Mouse (Mus musculus) MEL (cell line): ENCODE measurements at regions not wholly inside any gene's neighbourhood (a gene's known extent, or its start where the extent isn't known, plus 50 kb on each side); places are given as distances from the start of the nearest gene placed in this dataset.

Experiments
- CHD2 ChIP-seq: IDR thresholded peaks from 2 replicates; pipeline ENCODE4 v1.6.1; 2011; ENCODE audit warnings: low read length, improper control_type of control experiment
- MAZ ChIP-seq: IDR thresholded peaks from 2 replicates; pipeline ENCODE4 v1.6.1; 2012; ENCODE audit warnings: low read depth, mild to moderate bottlenecking, inconsistent platforms, low read length, improper control_type of control experiment
- POLR2A ChIP-seq, 2 experiments: IDR thresholded peaks; 2 replicates each; pipeline ENCODE4 v1.6.1; 2011 to 2012; ENCODE audit warnings: low read length in 2 of 2, mild to moderate bottlenecking in 2 of 2, control low read depth in 1 of 2, improper control_type of control experiment in 1 of 2, low read depth in 1 of 2, moderate library complexity in 1 of 2; ENCODE audit not compliant: control insufficient read depth in 1 of 2, insufficient read depth in 1 of 2, poor library complexity in 1 of 2
- TCF12 ChIP-seq: IDR thresholded peaks from 2 replicates; pipeline ENCODE4 v1.6.1; 2014; ENCODE audit warnings: low read depth, mild to moderate bottlenecking, inconsistent platforms, low read length, improper control_type of control experiment, moderate library complexity

GRCm38 (mm10) chr17:63685956-63686355 is 176.9 kb upstream of the Fer start:
- no peak for TF ChIP-seq TCF12
- TF ChIP-seq POLR2A (IDR thresholded peaks at IDR 0.05; ENCODE audit: control insufficient read depth in 1 of 2, insufficient read depth in 1 of 2, low read depth in 1 of 2, low read length in 2 of 2, poor library complexity in 1 of 2) = no peak
- no peak for TF ChIP-seq MAZ
- TF ChIP-seq CHD2 = no peak
